Mouse (Mus musculus) cerebellum, adult 2 months (tissue): ENCODE results near the gene Barx1.

Experiments used
- CTCF ChIP-seq: fragments of 200-500 bp; IDR thresholded peaks from 2 replicates; pipeline ENCODE4 v1.5.1; 2011; ENCODE audit warnings: low read depth, mild to moderate bottlenecking, control low read depth, low read length, moderate library complexity, borderline replicate concordance; ENCODE audit not compliant: insufficient read depth
- POLR2A ChIP-seq: fragments of 200-500 bp; IDR thresholded peaks from 2 replicates; pipeline ENCODE4 v1.6.1; 2011; ENCODE audit warnings: low read length, control low read depth, borderline replicate concordance; ENCODE audit not compliant: insufficient read depth

- TF ChIP-seq CTCF (no peak), POLR2A (no peak)
Measured at GRCm38 (mm10) chr13:48662431-48663143, at the start of gene Barx1.
